In genomic region chr2:92883039-92883911, GRCm38 (mm10) we compare ENCODE assay signal across 9 mouse cellular contexts. TPM values are rescaled to one million over a fixed set of nuclear protein-coding genes. Genes with fewer than 3 reads are reported as not detected.
A peak's percentile ranks its signal among the peaks of the same experiment; 100 is the strongest.
DNase-seq lines count a peak whose midpoint lies in the region; ATAC-seq and TF ChIP-seq lines count a peak whose summit lies in the region.
"Had no signal": no experiment of that assay in that cellular context is flagged by ENCODE, and none has a peak within 500 bp of the region (broad histone marks: within the 10 kb centered on the region; RNA-seq: fewer than 3 reads in every experiment).

No protein-coding gene starts in this region.

- no peak for TF ChIP-seq POLR2A in MEL (IDR thresholded peaks at IDR 0.05; ENCODE audit: control insufficient read depth in 1 of 2, insufficient read depth in 1 of 2, low read depth in 1 of 2, low read length in 2 of 2, poor library complexity in 1 of 2)

- H3K79me2 ChIP-seq in MEL (ENCODE audit: control insufficient read depth, insufficient read depth, low read length, poor library complexity), result no peaks in the 10 kb centered on the region

- peak; percentile 55; the same call in 1 of the 2 replicates for ATAC-seq in forebrain, embryonic 12.5 days (ENCODE audit: low FRiP score)
- peak; percentile 70 for ATAC-seq in hindbrain, embryonic 11.5 days (ENCODE audit: low FRiP score)
- ATAC-seq in monocyte, adult 5-6 weeks (replicated peaks; ENCODE audit: insufficient number of reproducible peaks, low FRiP score, low TSS enrichment, poor library complexity, severe bottlenecking), result no peak

- H3K4me1 ChIP-seq in MEL (ENCODE audit: control insufficient read depth in 1 of 2, insufficient read depth in 2 of 2, low read length in 2 of 2), result no peaks in the 10 kb centered on the region
- H3K4me1 ChIP-seq in forebrain, embryonic 12.5 days, result peaks cover 11% of the 10 kb centered on the region
- H3K4me1 ChIP-seq in hindbrain, embryonic 11.5 days (replicated peaks; ENCODE audit: control insufficient read depth, insufficient read depth, low read length), result no peaks in the 10 kb centered on the region

- H3K27ac ChIP-seq in MEL (ENCODE audit: control insufficient read depth, low read depth, low read length), result no peak overlapping the region
- no peak overlapping the region for H3K27ac ChIP-seq in forebrain, embryonic 12.5 days
- H3K27ac ChIP-seq in hindbrain, embryonic 11.5 days (ENCODE audit: low read depth, low read length), result no peak overlapping the region

- H3K4me3 ChIP-seq in MEL (ENCODE audit: control insufficient read depth in 1 of 2, insufficient read depth in 1 of 2, low read depth in 2 of 2, low read length in 2 of 2), result no peak overlapping the region
- H3K4me3 ChIP-seq in forebrain, embryonic 12.5 days (replicated peaks), result no peak overlapping the region
- H3K4me3 ChIP-seq in hindbrain, embryonic 11.5 days (ENCODE audit: low read depth, low read length), result no peak overlapping the region

- no peak for TF ChIP-seq EP300 in MEL (IDR thresholded peaks at IDR 0.05; ENCODE audit: low read depth in 1 of 2, low read length in 2 of 2)

- 2% methylated on average over 15 of the region's 15 CpGs for WGBS in forebrain, embryonic 12.5 days
- 1% methylated on average over 15 of the region's 15 CpGs for WGBS in hindbrain, embryonic 11.5 days

- H3K9ac ChIP-seq in MEL (ENCODE audit: control insufficient read depth, low read depth, low read length, poor library complexity, severe bottlenecking), result no peak overlapping the region
- no peak overlapping the region for H3K9ac ChIP-seq in forebrain, embryonic 12.5 days
- no peak overlapping the region for H3K9ac ChIP-seq in hindbrain, embryonic 11.5 days (ENCODE audit: low read depth, low read length)

- peak; percentile 81 for TF ChIP-seq RAD21 in MEL (IDR thresholded peaks at IDR 0.05; ENCODE audit: low read depth, low read length)

- peak overlapping the region; percentile 24; the same call in 1 of the 2 replicates for H3K4me2 ChIP-seq in forebrain, embryonic 12.5 days
- 0 out of 2 replicates have a peak overlapping the region, but pooled peaks have one; percentile 1 for H3K4me2 ChIP-seq in hindbrain, embryonic 11.5 days (replicated peaks; ENCODE audit: low read depth, low read length)

- DNase-seq in MEL (ENCODE audit: low read depth, low spot score), result peak; percentile 60
- peak; percentile 26 for DNase-seq in c-Kit-positive CD71-negative TER-119-negative erythroid progenitor cells, embryonic 14.5 days (ENCODE audit: low read depth)
- peak; percentile 88 for DNase-seq in hindbrain, embryonic 11.5 days (ENCODE audit: low spot score)
- peak; percentile 61 for DNase-seq in layer of hippocampus, adult 9-10 months (ENCODE audit: low spot score)
- DNase-seq in lung, postnatal 25 days (ENCODE audit: low spot score), result peak; percentile 24
- peak; percentile 83 to 84 for DNase-seq in right cerebral cortex, postnatal 10 days (ENCODE audit: low spot score in 2 of 2)

- peaks cover 3 to 7% of the 10 kb centered on the region in 2 experiments; a peak in 2 of 4 replicates for H3K27me3 ChIP-seq in MEL (ENCODE audit: control insufficient read depth in 1 of 2, insufficient read depth in 2 of 2, low read length in 2 of 2)
- 0 out of 2 replicates have a peak, but pooled peaks cover 7% of the 10 kb centered on the region for H3K27me3 ChIP-seq in forebrain, embryonic 12.5 days
- H3K27me3 ChIP-seq in hindbrain, embryonic 11.5 days (ENCODE audit: control insufficient read depth, insufficient read depth, low read length), result no peaks in the 10 kb centered on the region; the same call in 1 of the 2 replicates

- peak; percentile 84 to 90 (median 88) for TF ChIP-seq CTCF in MEL (IDR thresholded peaks at IDR 0.05 in 2 of 3, conservative IDR thresholded peaks at IDR 0.05 in 1 of 3; ENCODE audit: control insufficient read depth in 1 of 3, insufficient read depth in 1 of 3, low read depth in 2 of 3, low read length in 3 of 3, poor library complexity in 1 of 3, severe bottlenecking in 1 of 3)

- no peaks in the 10 kb centered on the region for H3K9me3 ChIP-seq in MEL (replicated peaks; ENCODE audit: insufficient read depth, low read length)
- H3K9me3 ChIP-seq in forebrain, embryonic 12.5 days, result no peaks in the 10 kb centered on the region
- H3K9me3 ChIP-seq in hindbrain, embryonic 11.5 days (ENCODE audit: control insufficient read depth, low read length), result no peaks in the 10 kb centered on the region

- H3K36me3 ChIP-seq in MEL (ENCODE audit: control insufficient read depth in 1 of 2, insufficient read depth in 2 of 2, low read length in 2 of 2), result no peaks in the 10 kb centered on the region
- H3K36me3 ChIP-seq in forebrain, embryonic 12.5 days (replicated peaks), result no peaks in the 10 kb centered on the region
- H3K36me3 ChIP-seq in hindbrain, embryonic 11.5 days (ENCODE audit: control insufficient read depth, insufficient read depth, low read length), result no peaks in the 10 kb centered on the region

TF ChIP-seq in MEL, 35 proteins besides CTCF, POLR2A, EP300 and RAD21:
- no peak for TF ChIP-seq TCF12 (IDR thresholded peaks at IDR 0.05; ENCODE audit: low read depth, low read length)
- TF ChIP-seq ZKSCAN1 (IDR thresholded peaks at IDR 0.05; ENCODE audit: low read depth, low read length), result no peak
- TF ChIP-seq NELFE (IDR thresholded peaks at IDR 0.05; ENCODE audit: low read depth, low read length), result no peak
- no peak for TF ChIP-seq USF2 (IDR thresholded peaks at IDR 0.05; ENCODE audit: borderline replicate concordance in 1 of 2, insufficient read depth in 1 of 2, low read depth in 1 of 2, low read length in 2 of 2)
- TF ChIP-seq ZC3H11A (IDR thresholded peaks at IDR 0.05; ENCODE audit: low read depth, low read length), result peak; percentile 46; the same call in 1 of the 2 replicates
- TF ChIP-seq SMC3 (IDR thresholded peaks at IDR 0.05; ENCODE audit: low read depth, low read length), result peak; percentile 73
- TF ChIP-seq ZMIZ1 (IDR thresholded peaks at IDR 0.05; ENCODE audit: low read depth, low read length), result no peak

RNA-seq across cellular contexts. Expression of gene Syt13, which starts 31.6 kb away (rescaled TPM):
- not detected in 2 replicates for total RNA-seq in MEL (2012; rRNA removed)
- polyA plus RNA-seq in MEL (2012; ENCODE audit: insufficient read depth in 1 of 2, insufficient read length in 2 of 2, low read depth in 1 of 2, low replicate concordance in 2 of 2, missing spikeins in 1 of 2), result not detected
- polyA plus RNA-seq in forebrain, embryonic 12.5 days (2016; fragmentation: Nextera tagmentation; extraction: Ambion mirVana), result 13.8 and 15.4 TPM in 2 replicates
- 15.4 and 25.0 TPM in 2 replicates for polyA plus RNA-seq in hindbrain, embryonic 11.5 days (2014; fragmentation: Nextera tagmentation; extraction: Ambion mirVana)
- total RNA-seq in monocyte, adult 5-6 weeks (2017), result 0.58 TPM in 1 of 3 replicates, not detected in the others
- total RNA-seq: neutrophil, adult 5-6 weeks had no signal

Comparison
In these comparisons a context has a peak if more than half of its experiments do, and no peak if none do; other contexts are left out.
1. DNase-seq: peak in every context shown above with its lines; median percentile 88 in hindbrain, embryonic 11.5 days; 84 in right cerebral cortex, postnatal 10 days; 61 in layer of hippocampus, adult 9-10 months; 60 in MEL; 26 in c-Kit-positive CD71-negative TER-119-negative erythroid progenitor cells, embryonic 14.5 days; 24 in lung, postnatal 25 days.
2. RNA of gene Syt13, which starts 31.6 kb away (polyA plus RNA-seq): 13.8 to 15.4 TPM in forebrain, embryonic 12.5 days and 15.4 to 25.0 TPM in hindbrain, embryonic 11.5 days; not detected in MEL; every median in the first group is over 10 times any median in the second.